Mouse (Mus musculus) adrenal gland, adult 2 months (tissue): ENCODE measurements around the gene Sox5. TPM values are rescaled to one million over a fixed set of nuclear protein-coding genes. Genes with fewer than 3 reads are reported as not detected.

Source experiments
- DNase-seq: peaks from one replicate; pipeline ENCODE4 v3.0.0; 2021
- polyA plus RNA-seq: library from polyadenylated mRNA; depleted of rRNA; stranded (reverse); fragments of >200 nt; gene quantifications from 2 replicates; pipeline ENCODE4 v1.2.3, GENCODE M21; 2012
- total RNA-seq, 2 experiments: library from RNA; stranded (reverse); gene quantifications; 2 replicates each; pipeline ENCODE4 v1.2.3; 2021

Gene Sox5
- total and polyA plus RNA-seq, 3 experiments, result 4.2 to 17.4 (median 17.1) TPM

- no peak for DNase-seq
Observed at GRCm38 (mm10) chr6:144711841-144712240, 69.9 kb downstream of the Sox5 start.

- DNase-seq, result peak; percentile 81
Observed at GRCm38 (mm10) chr6:144710816-144711215, 71.0 kb downstream of the Sox5 start.

GRCm38 (mm10) chr6:144709614-144710180 lies 72.1 kb downstream of the Sox5 start:
- DNase-seq, result peak; percentile 62

- no peak for DNase-seq
Observed at GRCm38 (mm10) chr6:144708410-144708809, 73.4 kb downstream of the Sox5 start.

GRCm38 (mm10) chr6:144707976-144708375 lies 73.8 kb downstream of the Sox5 start:
- DNase-seq, result no peak

GRCm38 (mm10) chr6:144704962-144705361 lies 76.8 kb downstream of the Sox5 start:
- DNase-seq, result no peak

GRCm38 (mm10) chr6:144695660-144696059 lies 86.1 kb downstream of the Sox5 start:
- DNase-seq, result no peak

GRCm38 (mm10) chr6:144693211-144693899 lies 88.4 kb downstream of the Sox5 start:
- no peak for DNase-seq

GRCm38 (mm10) chr6:144691298-144692041 lies 90.3 kb downstream of the Sox5 start:
- DNase-seq, result no peak

- no peak for DNase-seq
Observed at GRCm38 (mm10) chr6:144689076-144689475, 92.7 kb downstream of the Sox5 start.

- DNase-seq, result no peak
Observed at GRCm38 (mm10) chr6:144687681-144688080, 94.1 kb downstream of the Sox5 start.

GRCm38 (mm10) chr6:144681045-144681789 lies 100.6 kb downstream of the Sox5 start:
- DNase-seq, result no peak

- no peak for DNase-seq
Observed at GRCm38 (mm10) chr6:144677491-144678133, 104.2 kb downstream of the Sox5 start.

- no peak for DNase-seq
Observed at GRCm38 (mm10) chr6:144675111-144675510, 106.7 kb downstream of the Sox5 start.

GRCm38 (mm10) chr6:144673906-144674305 lies 107.9 kb downstream of the Sox5 start:
- no peak for DNase-seq

GRCm38 (mm10) chr6:144670433-144671167 lies 111.2 kb downstream of the Sox5 start:
- no peak for DNase-seq

GRCm38 (mm10) chr6:144666617-144667016 lies 115.2 kb downstream of the Sox5 start:
- no peak for DNase-seq

- no peak for DNase-seq
Observed at GRCm38 (mm10) chr6:144664765-144665164, 117.0 kb downstream of the Sox5 start.

- DNase-seq, result no peak
Observed at GRCm38 (mm10) chr6:144663516-144664074, 118.2 kb downstream of the Sox5 start.
